Mouse (Mus musculus): ENCODE results near the gene Mrpl43.
"Not testable (repeated sequence)": the region's sequence is repeated elsewhere in the genome, so short reads cannot be mapped to it uniquely, and the experiment has no call there.

Mrpl43 gene

DNA sequence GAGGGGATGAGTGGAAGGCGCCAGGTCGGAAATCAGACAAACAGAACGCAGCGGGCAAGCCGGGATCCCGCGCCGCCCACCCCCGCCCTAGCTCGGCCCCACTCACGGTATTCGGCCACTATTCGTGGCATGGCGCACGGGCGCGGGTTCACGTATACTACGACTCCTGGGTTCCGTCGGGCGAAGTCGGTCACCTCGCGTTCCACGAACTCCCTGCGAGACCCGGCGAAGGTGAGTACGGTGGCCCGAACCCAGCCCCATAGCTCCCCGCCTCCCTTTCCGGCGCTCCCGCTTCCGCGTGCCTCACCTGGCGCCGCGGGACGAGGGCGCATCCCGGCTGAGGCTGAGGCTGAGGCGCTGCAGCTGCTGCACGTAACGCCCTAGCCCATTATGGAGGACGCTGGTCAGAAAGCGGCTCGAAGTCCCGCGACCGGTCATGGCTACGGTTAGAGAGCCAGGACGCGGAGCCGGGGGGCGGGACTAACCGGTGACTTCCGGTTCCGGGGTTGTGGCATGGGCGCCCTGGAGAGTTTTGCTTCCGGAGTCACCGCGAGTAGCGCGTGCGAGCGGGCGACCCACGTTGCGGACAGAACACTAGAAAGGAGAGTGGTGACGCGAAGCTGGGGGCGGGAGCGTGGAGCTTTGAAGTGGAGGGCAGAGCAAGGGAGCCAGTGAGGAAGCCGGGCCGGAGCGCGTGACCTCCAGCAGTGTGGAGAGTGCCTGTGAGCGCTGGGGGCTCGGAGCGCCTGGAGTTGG, at the start of gene Mrpl43:
Mrpl43 (minus strand) TSS at position 486 of the 756 bp plus-strand sequence.
- in situ Hi-C loops (cut with MboI; ENCODE audit: low sequenced_read_pairs): no loop called here

GRCm38 (mm10) chr19:45054892-45055690, 48.8 kb upstream of the Mrpl43 start:
- in situ Hi-C loops (cut with MboI; ENCODE audit: low sequenced_read_pairs): no loop called here

DNA sequence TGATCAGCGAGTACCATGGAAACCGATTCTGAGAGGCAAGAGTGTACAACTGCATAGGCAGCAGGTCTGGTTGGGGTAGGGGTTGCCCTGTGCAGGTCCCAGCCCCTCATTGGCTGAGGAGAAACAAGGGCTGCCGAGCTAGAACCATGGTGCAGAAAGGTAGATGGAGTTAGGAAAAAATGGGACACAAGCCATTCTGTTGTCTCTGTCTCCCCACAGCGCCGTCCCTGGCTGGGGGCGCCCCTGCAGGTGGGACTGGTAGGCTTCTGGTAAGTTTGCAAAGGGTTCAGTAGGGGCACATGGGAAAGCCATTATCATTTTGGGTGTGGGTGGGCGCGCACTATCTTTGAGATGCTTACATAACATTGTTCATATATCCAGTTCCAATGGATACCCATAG, 47.2 kb upstream of the Mrpl43 start:
- in situ Hi-C loops (cut with MboI; ENCODE audit: low sequenced_read_pairs): no loop called here

- in situ Hi-C loops (cut with MboI; ENCODE audit: low sequenced_read_pairs): no loop called here
These were observed 43.3 kb upstream of the Mrpl43 start for GRCm38 (mm10) chr19:45049523-45049922.

DNA sequence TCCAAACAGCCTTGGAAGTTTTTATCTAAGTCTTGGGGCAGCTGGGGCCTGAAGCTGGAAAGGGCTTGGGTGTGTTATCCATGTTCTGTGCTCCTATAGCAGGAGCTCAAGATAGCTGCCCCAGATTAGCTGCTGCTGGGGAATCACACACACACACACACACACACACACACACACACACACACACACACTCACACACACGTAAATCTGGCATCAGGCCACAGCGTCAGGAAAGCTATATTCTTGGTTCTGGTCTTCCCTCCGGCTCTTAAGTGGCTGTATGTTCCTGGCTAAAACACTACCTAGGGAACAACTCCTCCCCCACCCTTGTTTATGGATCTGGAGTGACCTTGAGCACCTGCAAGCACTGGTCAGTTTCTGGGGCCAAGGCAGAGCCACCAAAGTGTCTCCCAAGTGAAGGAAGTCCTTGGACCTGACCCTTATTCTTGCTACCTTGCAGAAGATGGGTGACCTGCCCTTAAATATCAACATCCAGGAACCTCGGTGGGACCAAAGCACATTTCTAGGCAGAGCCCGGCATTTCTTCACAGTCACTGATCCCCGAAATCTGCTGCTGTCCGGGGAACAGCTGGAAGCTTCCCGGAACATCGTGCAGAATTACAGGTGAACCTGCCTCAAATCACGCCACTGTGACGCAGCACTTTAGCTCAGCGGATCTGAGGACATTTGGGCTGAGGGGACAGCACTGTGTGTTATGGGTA, 42.6 kb upstream of the Mrpl43 start:
- in situ Hi-C loops (cut with MboI; ENCODE audit: low sequenced_read_pairs): no loop called here

- in situ Hi-C loops (cut with MboI; ENCODE audit: low sequenced_read_pairs): no loop called here
These were observed 41.8 kb upstream of the Mrpl43 start for GRCm38 (mm10) chr19:45047935-45048643.

DNA sequence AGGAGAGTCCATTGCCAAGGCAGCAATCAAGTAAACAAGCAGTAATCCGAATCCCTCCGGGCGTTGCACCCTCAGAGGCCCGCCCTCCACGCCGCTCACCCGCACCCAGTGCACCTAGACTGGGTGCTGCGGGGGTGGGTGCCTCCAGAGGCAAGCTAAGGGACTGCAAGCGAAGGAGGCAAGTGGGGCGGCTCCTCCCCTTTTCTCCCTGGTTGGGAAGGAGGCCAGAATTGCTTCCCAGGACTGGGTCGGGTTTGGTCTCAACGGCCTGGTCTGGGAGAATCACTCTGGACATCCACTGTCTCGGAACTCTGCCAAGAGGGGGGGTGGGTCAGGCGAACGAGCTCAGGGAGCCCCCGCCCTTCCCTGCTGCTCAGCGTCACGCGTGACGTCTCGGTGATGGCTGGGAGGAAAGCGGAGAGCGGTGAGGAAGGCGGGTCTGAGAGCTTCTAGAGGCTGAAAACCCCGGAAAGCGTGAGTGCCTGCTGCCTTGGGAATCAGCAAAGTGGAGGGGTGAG, 41.2 kb upstream of the Mrpl43 start, which contains the start of gene Sfxn3:
Sfxn3 (plus strand) TSS at position 87 of the 518 bp plus-strand sequence.
- in situ Hi-C loops (cut with MboI; ENCODE audit: low sequenced_read_pairs): no loop called here

GRCm38 (mm10) chr19:45046523-45047321, 40.5 kb upstream of the Mrpl43 start:
- in situ Hi-C loops (cut with MboI; ENCODE audit: low sequenced_read_pairs): no loop called here

DNA sequence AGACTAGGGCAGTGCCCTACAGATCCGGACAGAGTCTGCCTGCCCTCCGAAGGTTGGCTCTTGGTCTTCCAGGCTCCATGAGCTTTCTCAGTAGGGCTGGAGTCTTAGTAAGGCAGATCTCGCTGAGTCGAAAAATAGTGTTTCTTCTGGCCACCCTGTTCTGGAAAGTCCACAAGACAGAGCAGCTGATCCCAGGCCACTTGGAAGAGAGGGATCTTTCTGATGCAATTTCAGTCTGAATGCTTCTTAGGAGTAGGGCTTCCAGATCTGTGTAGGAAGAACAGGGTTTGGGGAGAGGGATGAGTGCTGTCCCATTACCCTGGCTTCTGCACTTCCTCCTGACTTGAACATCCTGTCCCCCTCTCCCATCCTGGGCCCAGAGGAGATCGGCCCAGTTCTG, 39.4 kb upstream of the Mrpl43 start, which contains the start of gene Pdzd7:
Pdzd7 (minus strand) TSS at position 67 of the 400 bp plus-strand sequence.
- in situ Hi-C loops (cut with MboI; ENCODE audit: low sequenced_read_pairs): no loop called here

GRCm38 (mm10) chr19:45045236-45045635, 39.0 kb upstream of the Mrpl43 start:
- in situ Hi-C loops (cut with MboI; ENCODE audit: low sequenced_read_pairs): no loop called here

- in situ Hi-C loops (cut with MboI; ENCODE audit: low sequenced_read_pairs): no loop called here
These were observed 38.2 kb upstream of the Mrpl43 start for GRCm38 (mm10) chr19:45044389-45044927.

- in situ Hi-C loops (cut with MboI; ENCODE audit: low sequenced_read_pairs): no loop called here
These were observed 34.0 kb upstream of the Mrpl43 start for GRCm38 (mm10) chr19:45040214-45040613.

DNA sequence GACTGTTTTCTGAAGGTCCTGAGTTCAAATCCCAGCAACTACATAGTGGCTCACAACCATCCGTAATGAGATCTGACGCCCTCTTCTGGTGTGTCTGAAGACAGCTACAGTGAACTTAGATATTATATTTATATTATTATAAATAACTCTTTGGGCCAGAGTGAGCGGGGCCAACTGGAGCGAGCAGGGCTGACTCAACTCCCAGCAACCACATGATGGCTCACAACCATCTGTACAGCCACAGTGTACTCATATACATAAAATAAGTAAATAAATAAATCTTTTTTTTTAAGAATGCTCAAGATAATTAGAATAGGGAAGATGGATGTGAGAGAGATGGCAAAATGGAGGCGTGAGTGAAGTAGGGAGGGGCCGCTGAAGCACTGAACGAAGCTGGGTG, 32.0 kb upstream of the Mrpl43 start:
- in situ Hi-C loops (cut with MboI; ENCODE audit: low sequenced_read_pairs): not testable (repeated sequence)

- in situ Hi-C loops (cut with MboI; ENCODE audit: low sequenced_read_pairs): no loop called here
These were observed 30.6 kb upstream of the Mrpl43 start for GRCm38 (mm10) chr19:45036867-45037266.

GRCm38 (mm10) chr19:45032570-45033332, 26.5 kb upstream of the Mrpl43 start:
- in situ Hi-C loops (cut with MboI; ENCODE audit: low sequenced_read_pairs): no loop called here

GRCm38 (mm10) chr19:45031780-45032179, 25.5 kb upstream of the Mrpl43 start:
- in situ Hi-C loops (cut with MboI; ENCODE audit: low sequenced_read_pairs): no loop called here

GRCm38 (mm10) chr19:45030746-45031693, 24.8 kb upstream of the Mrpl43 start:
- in situ Hi-C loops (cut with MboI; ENCODE audit: low sequenced_read_pairs): no loop called here
